Mouse (Mus musculus): ENCODE measurements around the gene Ikzf1.

DNA sequence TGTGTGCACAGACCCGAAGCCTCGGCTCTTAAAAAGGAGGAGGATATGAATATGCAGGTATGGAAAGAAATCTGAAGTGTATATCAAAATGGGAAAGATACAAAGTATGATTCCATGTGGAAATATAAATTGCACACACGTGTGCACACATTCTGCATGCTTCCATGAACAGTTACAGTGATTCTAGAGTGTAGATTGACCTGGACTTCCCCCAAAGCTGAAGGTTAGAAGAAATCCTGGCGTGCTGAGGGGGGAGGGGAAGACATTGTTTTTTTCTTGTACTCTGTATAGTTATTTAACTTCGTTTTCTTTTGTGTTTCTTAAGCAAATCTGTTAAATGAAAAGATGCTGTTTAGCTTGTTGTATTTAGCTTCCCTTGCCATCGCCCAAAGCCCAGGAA is 16.6 kb downstream of the Ikzf1 start:
- TF ChIP-seq MYOD1 (IDR thresholded peaks at IDR 0.05; ENCODE audit: control insufficient read depth, insufficient read length, low read depth) (no peak), CTCF (IDR thresholded peaks at IDR 0.05; ENCODE audit: control insufficient read depth, insufficient read depth, insufficient read length) (no peak)

Measured in C2C12 (cell line).